Mouse (Mus musculus) forebrain, embryonic 16.5 days (tissue): Measurements from ENCODE around the gene Fam181a. TPM values are rescaled to one million over a fixed set of nuclear protein-coding genes. Genes with fewer than 3 reads are reported as not detected.

Experiments
- ATAC-seq: fragments of 200-750 bp; cut with Nextera tagmentation; 2 replicates; pipeline ENCODE4 v1.8.0; 2017; ENCODE audit warnings: mild to moderate bottlenecking, moderate library complexity
- H3K27ac ChIP-seq: fragments of 300-500 bp; sonication (generic); 2 replicates; pipeline ENCODE4 v1.5.1; 2014; ENCODE audit warnings: low read length, control low read depth
- H3K27me3 ChIP-seq: fragments of 300-500 bp; sonication (generic); replicated peaks from 2 replicates; pipeline ENCODE4 v1.6.1; 2014; ENCODE audit warnings: low read length; ENCODE audit not compliant: control insufficient read depth, insufficient read depth
- H3K36me3 ChIP-seq: fragments of 300-500 bp; sonication (generic); 2 replicates; pipeline ENCODE4 v1.6.1; 2014; ENCODE audit not compliant: control insufficient read depth, insufficient read depth
- H3K4me1 ChIP-seq: fragments of 300-500 bp; sonication (generic); replicated peaks from 2 replicates; pipeline ENCODE4 v1.6.1; 2014; ENCODE audit warnings: low read length; ENCODE audit not compliant: control insufficient read depth, insufficient read depth
- H3K4me2 ChIP-seq: fragments of 300-500 bp; sonication (generic); 2 replicates; pipeline ENCODE4 v1.6.1; 2014; ENCODE audit warnings: mild to moderate bottlenecking, low read length, control low read depth
- H3K4me3 ChIP-seq: fragments of 300-500 bp; sonication (generic); replicated peaks from 2 replicates; pipeline ENCODE4 v1.5.1; 2014; ENCODE audit warnings: mild to moderate bottlenecking, low read length, control low read depth
- H3K9ac ChIP-seq: fragments of 300-500 bp; sonication (generic); replicated peaks from 2 replicates; pipeline ENCODE4 v1.6.1; 2014; ENCODE audit warnings: low read depth, low read length, control low read depth
- H3K9me3 ChIP-seq: fragments of 300-500 bp; sonication (generic); 2 replicates; pipeline ENCODE4 v1.6.1; 2016; ENCODE audit warnings: low read length; ENCODE audit not compliant: control insufficient read depth
- WGBS: fragments of 180-500 bp; shearing (Covaris S2); extraction: QIAGEN DNeasy Blood & Tissue Kit; methylation state at CpG from one replicate; pipeline ENCODE4 v1.1.7; 2014; 5-methylcytosine and 5-hydroxymethylcytosine counted together
- polyA plus RNA-seq: library from polyadenylated mRNA; unstranded; fragments of >200 nt; fragmentation: Nextera tagmentation; extraction: Ambion mirVana; gene quantifications from 2 replicates; pipeline ENCODE4 v1.2.1, GENCODE M21; 2015

Fam181a gene
- polyA plus RNA-seq, 1 experiment from 2014 or later: 3.0 TPM

GRCm38 (mm10) chr12:103358951-103359801, 48.4 kb downstream of the Fam181a start:
- Histone ChIP-seq H3K9ac (no peak overlapping the region), H3K27ac (no peak overlapping the region), H3K27me3 (no peaks in the 10 kb centered on the region), H3K4me3 (no peak overlapping the region), H3K9me3 (no peaks in the 10 kb centered on the region), H3K36me3 (no peaks in the 10 kb centered on the region), H3K4me1 (no peaks in the 10 kb centered on the region), H3K4me2 (no peak overlapping the region)
- ATAC-seq: no peak
- 66% methylated on average over 4 of the region's 4 CpGs for WGBS

- Histone ChIP-seq H3K9me3 (no peaks in the 10 kb centered on the region), H3K4me3 (no peak overlapping the region), H3K27me3 (no peaks in the 10 kb centered on the region), H3K4me2 (no peak overlapping the region), H3K4me1 (no peaks in the 10 kb centered on the region), H3K36me3 (no peaks in the 10 kb centered on the region), H3K27ac (no peak overlapping the region), H3K9ac (no peak overlapping the region)
- WGBS: 82% methylated on average over 8 of the region's 8 CpGs
- no peak for ATAC-seq
Observed at GRCm38 (mm10) chr12:103360812-103361211, 50.0 kb downstream of the Fam181a start.

- 90% methylated on average over 17 of the region's 17 CpGs for WGBS
- Histone ChIP-seq H3K36me3 (no peaks in the 10 kb centered on the region), H3K9me3 (no peaks in the 10 kb centered on the region), H3K27me3 (no peaks in the 10 kb centered on the region), H3K4me2 (no peak overlapping the region), H3K9ac (no peak overlapping the region), H3K4me1 (no peaks in the 10 kb centered on the region), H3K27ac (no peak overlapping the region), H3K4me3 (no peak overlapping the region)
- ATAC-seq: no peak
Observed at GRCm38 (mm10) chr12:103361539-103362307, 50.9 kb downstream of the Fam181a start.

- no peak overlapping the region for H3K4me3 ChIP-seq
- no peaks in the 10 kb centered on the region for H3K36me3 ChIP-seq
- 82% methylated on average over 3 of the region's 3 CpGs for WGBS
- no peak overlapping the region for H3K9ac ChIP-seq
- ATAC-seq: no peak
- no peak overlapping the region for H3K27ac ChIP-seq
- no peaks in the 10 kb centered on the region for H3K9me3 ChIP-seq
- no peaks in the 10 kb centered on the region for H3K27me3 ChIP-seq
- no peaks in the 10 kb centered on the region for H3K4me1 ChIP-seq
- no peak overlapping the region for H3K4me2 ChIP-seq
Observed at GRCm38 (mm10) chr12:103362336-103362735, 51.6 kb downstream of the Fam181a start.

Other genes starting within 250 kb of the Fam181a start
- 0.25 TPM in 1 of 2 replicates, not detected in the other for gene Prima1, start 68.8 kb upstream of the Fam181a start, polyA plus RNA-seq
- 0.73 and 0.77 TPM in 2 replicates for gene Asb2, start 45.0 kb downstream of the Fam181a start, polyA plus RNA-seq
- 23.8 TPM in 2 replicates for gene Otub2, start 77.7 kb downstream of the Fam181a start, polyA plus RNA-seq
- 1.1 and 1.4 TPM in 2 replicates for gene 9330161L09Rik, start 96.8 kb downstream of the Fam181a start, polyA plus RNA-seq
- gene Ddx24, start 114.9 kb downstream of the Fam181a start, polyA plus RNA-seq: 128 and 136 TPM in 2 replicates
- 8.4 and 11.4 TPM in 2 replicates for gene Ifi27, start 123.2 kb downstream of the Fam181a start, polyA plus RNA-seq
- gene Ifi27l2a, start 132.7 kb downstream of the Fam181a start, polyA plus RNA-seq: 1.2 and 1.9 TPM in 2 replicates
- not detected in 2 replicates for gene Ifi27l2b, start 146.2 kb downstream of the Fam181a start, polyA plus RNA-seq
- gene Ppp4r4, start 221.3 kb downstream of the Fam181a start, polyA plus RNA-seq: 1.7 and 2.4 TPM in 2 replicates